Mouse (Mus musculus): ENCODE measurements around the gene Usp31. TPM values are rescaled to one million over a fixed set of nuclear protein-coding genes. Genes with fewer than 3 reads are reported as not detected.

Usp31 gene
- polyA plus RNA-seq, 1 experiment: 6.6 TPM

- no peak for DNase-seq
- WGBS: 73% methylated on average over 5 of the region's 5 CpGs
- no peak overlapping the region for H3K4me3 ChIP-seq (replicated peaks; ENCODE audit: extremely low read depth, low read depth, low read length)
- no peaks in the 10 kb centered on the region for H3K4me1 ChIP-seq (ENCODE audit: control insufficient read depth, insufficient read depth, low read length)
- no peak for TF ChIP-seq POLR2A (IDR thresholded peaks at IDR 0.05; ENCODE audit: borderline replicate concordance, extremely low read depth, low read depth, low read length)
- no peak for TF ChIP-seq CTCF (IDR thresholded peaks at IDR 0.05; ENCODE audit: insufficient read depth, low read length)
Measured at GRCm38 (mm10) chr7:121636732-121637131, 70.3 kb downstream of the Usp31 start.

- 64% methylated on average over 3 of the region's 3 CpGs for WGBS
Measured at GRCm38 (mm10) chr7:121634236-121634635, 72.8 kb downstream of the Usp31 start.

GRCm38 (mm10) chr7:121622835-121623420 lies 84.1 kb downstream of the Usp31 start:
- no peak for DNase-seq
- WGBS: 28% methylated on average over 9 of the region's 9 CpGs
- Histone ChIP-seq H3K4me1 (ENCODE audit: control insufficient read depth, insufficient read depth, low read length) (no peaks in the 10 kb centered on the region), H3K4me3 (replicated peaks; ENCODE audit: extremely low read depth, low read depth, low read length) (no peak overlapping the region)
- TF ChIP-seq CTCF (IDR thresholded peaks at IDR 0.05; ENCODE audit: insufficient read depth, low read length) (no peak), POLR2A (IDR thresholded peaks at IDR 0.05; ENCODE audit: borderline replicate concordance, extremely low read depth, low read depth, low read length) (no peak)

More at GRCm38 (mm10) chr7:121634236-121634635, 72.8 kb downstream of the Usp31 start:
- TF ChIP-seq CTCF (IDR thresholded peaks at IDR 0.05; ENCODE audit: insufficient read depth, low read length): no peak
- TF ChIP-seq POLR2A (IDR thresholded peaks at IDR 0.05; ENCODE audit: borderline replicate concordance, extremely low read depth, low read depth, low read length): no peak
- Histone ChIP-seq H3K4me1 (ENCODE audit: control insufficient read depth, insufficient read depth, low read length) (no peaks in the 10 kb centered on the region), H3K4me3 (replicated peaks; ENCODE audit: extremely low read depth, low read depth, low read length) (no peak overlapping the region)
- DNase-seq: no peak

- Histone ChIP-seq H3K4me1 (ENCODE audit: control insufficient read depth, insufficient read depth, low read length) (no peaks in the 10 kb centered on the region), H3K4me3 (replicated peaks; ENCODE audit: extremely low read depth, low read depth, low read length) (no peak overlapping the region)
- TF ChIP-seq POLR2A (IDR thresholded peaks at IDR 0.05; ENCODE audit: borderline replicate concordance, extremely low read depth, low read depth, low read length) (no peak), CTCF (IDR thresholded peaks at IDR 0.05; ENCODE audit: insufficient read depth, low read length) (no peak)
- 46% methylated on average over 6 of the region's 6 CpGs for WGBS
- no peak for DNase-seq
Measured at GRCm38 (mm10) chr7:121622433-121622832, 84.6 kb downstream of the Usp31 start.

GRCm38 (mm10) chr7:121601697-121602096 lies 105.4 kb downstream of the Usp31 start:
- Histone ChIP-seq H3K4me1 (ENCODE audit: control insufficient read depth, insufficient read depth, low read length) (no peaks in the 10 kb centered on the region), H3K4me3 (replicated peaks; ENCODE audit: extremely low read depth, low read depth, low read length) (no peak overlapping the region)
- TF ChIP-seq CTCF (IDR thresholded peaks at IDR 0.05; ENCODE audit: insufficient read depth, low read length) (no peak), POLR2A (IDR thresholded peaks at IDR 0.05; ENCODE audit: borderline replicate concordance, extremely low read depth, low read depth, low read length) (no peak)
- 22% methylated on average over 4 of the region's 4 CpGs for WGBS
- no peak for DNase-seq

GRCm38 (mm10) chr7:121596401-121596800 lies 110.7 kb downstream of the Usp31 start:
- WGBS: 67% methylated on average over 3 of the region's 3 CpGs
- H3K4me3 ChIP-seq (replicated peaks; ENCODE audit: extremely low read depth, low read depth, low read length): no peak overlapping the region
- no peak for DNase-seq
- TF ChIP-seq CTCF (IDR thresholded peaks at IDR 0.05; ENCODE audit: insufficient read depth, low read length) (no peak), POLR2A (IDR thresholded peaks at IDR 0.05; ENCODE audit: borderline replicate concordance, extremely low read depth, low read depth, low read length) (no peak)
- no peaks in the 10 kb centered on the region for H3K4me1 ChIP-seq (ENCODE audit: control insufficient read depth, insufficient read depth, low read length)

- DNase-seq: no peak
- no peak overlapping the region for H3K4me3 ChIP-seq (replicated peaks; ENCODE audit: extremely low read depth, low read depth, low read length)
- 68% methylated on average over 4 of the region's 4 CpGs for WGBS
- TF ChIP-seq CTCF (IDR thresholded peaks at IDR 0.05; ENCODE audit: insufficient read depth, low read length) (no peak), POLR2A (IDR thresholded peaks at IDR 0.05; ENCODE audit: borderline replicate concordance, extremely low read depth, low read depth, low read length) (no peak)
- no peaks in the 10 kb centered on the region for H3K4me1 ChIP-seq (ENCODE audit: control insufficient read depth, insufficient read depth, low read length)
Measured at GRCm38 (mm10) chr7:121595496-121595895, 111.6 kb downstream of the Usp31 start.

- DNase-seq: no peak
- Histone ChIP-seq H3K4me3 (replicated peaks; ENCODE audit: extremely low read depth, low read depth, low read length) (no peak overlapping the region), H3K4me1 (ENCODE audit: control insufficient read depth, insufficient read depth, low read length) (no peaks in the 10 kb centered on the region)
- TF ChIP-seq POLR2A (IDR thresholded peaks at IDR 0.05; ENCODE audit: borderline replicate concordance, extremely low read depth, low read depth, low read length): no peak
- TF ChIP-seq CTCF (IDR thresholded peaks at IDR 0.05; ENCODE audit: insufficient read depth, low read length): no peak
- 72% methylated on average over 5 of the region's 5 CpGs for WGBS
Measured at GRCm38 (mm10) chr7:121595085-121595484, 112.0 kb downstream of the Usp31 start.

- Histone ChIP-seq H3K4me1 (ENCODE audit: control insufficient read depth, insufficient read depth, low read length) (no peaks in the 10 kb centered on the region), H3K4me3 (replicated peaks; ENCODE audit: extremely low read depth, low read depth, low read length) (no peak overlapping the region)
- no peak for DNase-seq
- no peak for TF ChIP-seq CTCF (IDR thresholded peaks at IDR 0.05; ENCODE audit: insufficient read depth, low read length)
- no peak for TF ChIP-seq POLR2A (IDR thresholded peaks at IDR 0.05; ENCODE audit: borderline replicate concordance, extremely low read depth, low read depth, low read length)
- WGBS: 78% methylated on average over 1 of the region's 1 CpGs
Measured at GRCm38 (mm10) chr7:121594623-121595022, 112.4 kb downstream of the Usp31 start.

Other genes starting within 250 kb of the Usp31 start
- gene Scnn1g, start 27.2 kb upstream of the Usp31 start, polyA plus RNA-seq (2012; rRNA removed): 83.2 and 89.5 TPM in 2 replicates
- gene Scnn1b, start 157.8 kb upstream of the Usp31 start, polyA plus RNA-seq (2012; rRNA removed): 135 and 179 TPM in 2 replicates